Mouse (Mus musculus) gastrocnemius, postnatal 36 days (tissue): Measurements from ENCODE around the gene Nek6. TPM values are rescaled to one million over a fixed set of nuclear protein-coding genes. Genes with fewer than 3 reads are reported as not detected.

ENCODE experiments used
- DNase-seq, 2 experiments: peaks; one replicate each; pipeline ENCODE4 v3.0.0; 2022
- intact Hi-C: fragments of 180-260 bp; cut with DNase I; formaldehyde crosslinking; loops from one replicate; pipeline ENCODE4 v1.15.1; 2025
- total RNA-seq, 2 experiments: library from RNA; stranded (reverse); gene quantifications; 2 replicates each; pipeline ENCODE4 v1.2.3; 2021

Nek6 gene
- total RNA-seq, 2 experiments from 2014 or later = 6.9 to 11.2 TPM

GRCm38 (mm10) chr2:38504311-38504710 lies 7.1 kb upstream of the Nek6 start:
- no peak for DNase-seq
- intact Hi-C loops = no loop called here

DNA sequence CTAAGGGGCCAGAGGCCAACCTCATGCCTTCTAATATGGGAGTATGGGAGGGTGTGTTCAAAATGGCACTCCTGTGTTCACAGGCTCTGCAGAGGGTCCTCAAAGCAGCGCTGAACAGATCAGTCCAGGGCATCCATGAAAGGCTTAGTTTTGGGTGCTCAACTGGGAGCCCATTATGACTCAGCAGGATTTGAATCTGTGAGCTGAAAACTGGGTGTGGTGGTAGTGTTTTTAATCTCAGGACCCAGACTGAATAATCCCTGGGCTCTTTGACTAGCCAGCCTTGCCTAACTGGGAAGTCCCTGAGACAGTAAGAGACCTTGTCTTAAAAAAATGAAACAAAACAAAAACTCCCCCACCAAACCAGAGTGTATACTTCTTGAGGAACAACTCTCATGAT lies 4.3 kb upstream of the Nek6 start:
- intact Hi-C loops = no loop called here

DNA sequence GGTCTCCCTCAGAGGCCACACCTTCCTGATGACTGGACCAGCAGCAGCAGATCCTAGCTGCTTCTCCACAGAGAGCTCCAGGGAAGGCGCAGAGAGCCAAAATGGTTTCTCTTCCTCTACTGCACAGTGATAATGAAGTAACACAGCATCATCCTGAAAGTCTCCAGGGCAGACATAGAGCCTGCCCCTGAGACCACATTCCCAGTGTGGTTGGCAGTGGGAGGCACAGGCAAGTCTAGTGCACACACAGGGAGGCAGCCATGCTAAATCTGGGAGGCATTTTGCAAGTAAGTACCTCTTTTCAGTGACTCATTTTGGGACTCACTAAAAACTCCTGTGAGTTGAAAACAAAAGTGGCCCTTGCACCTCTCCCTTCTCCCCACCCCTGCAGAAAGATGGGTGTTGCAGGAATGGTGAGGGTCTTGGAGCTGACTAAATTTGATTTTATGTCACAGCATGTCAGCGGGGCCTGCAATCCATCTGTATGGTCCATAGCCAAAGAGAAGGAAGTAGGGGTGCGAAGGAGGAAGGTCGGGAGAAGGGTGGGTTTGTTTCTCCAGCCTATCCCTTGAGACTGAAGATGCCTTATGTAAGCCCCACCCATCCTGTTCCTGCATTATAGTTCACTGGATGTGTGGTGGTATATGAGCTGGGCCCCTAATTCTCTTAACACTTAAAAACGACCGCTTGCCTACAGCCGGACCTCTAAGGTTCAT lies 2.3 kb upstream of the Nek6 start:
- no peak for DNase-seq
- intact Hi-C loops = no loop called here

More for the DNA sequence above, 4.3 kb upstream of the Nek6 start:
- DNase-seq = no peak

DNA sequence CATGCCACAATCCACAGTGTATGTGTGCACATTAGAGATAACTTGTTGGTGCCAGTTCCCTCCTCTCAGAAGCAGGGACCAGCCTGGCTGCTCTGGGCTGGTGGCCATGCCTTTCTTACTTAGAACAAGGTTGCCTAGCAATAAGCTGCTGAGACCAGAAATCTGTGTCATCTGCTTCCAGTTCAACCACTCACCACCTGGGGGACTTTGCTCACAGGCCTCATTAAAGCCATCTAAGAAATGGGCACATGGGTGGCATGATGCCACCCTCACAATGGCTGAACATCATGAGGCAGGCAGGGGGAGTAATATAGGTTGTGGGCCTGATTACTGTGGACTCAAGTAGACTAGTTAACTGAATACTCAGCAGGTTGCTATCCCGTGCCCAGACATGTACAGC lies 1.3 kb upstream of the Nek6 start:
- DNase-seq = no peak
- intact Hi-C loops = loop anchor here (5.0 kb wide), 1 partner anchor 52 kb away; no protein-coding TSS in a partner anchor

GRCm38 (mm10) chr2:38512308-38513182 lies 1.1 kb downstream of the Nek6 start:
- intact Hi-C loops = loop anchor here (5.0 kb wide), 1 partner anchor 50 kb away; no protein-coding TSS in a partner anchor
- DNase-seq = peak; percentile 48 to 61

GRCm38 (mm10) chr2:38513183-38513529 lies 1.7 kb downstream of the Nek6 start:
- DNase-seq = no peak
- intact Hi-C loops = loop anchor here (5.0 kb wide), 1 partner anchor 49 kb away; no protein-coding TSS in a partner anchor

DNA sequence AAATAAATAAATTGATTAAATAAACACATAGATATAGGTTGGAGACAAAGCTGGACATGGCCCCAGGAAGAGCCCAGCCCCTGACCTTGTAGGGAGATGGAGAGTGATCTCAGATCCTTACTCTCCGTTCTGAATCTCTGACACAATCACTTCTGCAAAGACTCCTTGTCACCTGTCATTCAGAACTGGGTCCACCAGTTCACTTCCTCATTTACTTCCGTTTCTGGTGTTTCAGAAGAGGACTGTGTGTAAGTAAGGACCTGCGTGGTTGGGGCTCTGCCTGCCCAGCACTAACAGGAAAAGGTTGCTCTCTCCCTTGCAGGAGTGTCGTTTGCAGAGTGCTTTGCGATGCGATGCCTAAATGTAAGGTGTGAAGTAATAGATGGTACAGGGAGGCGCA lies 3.0 kb downstream of the Nek6 start:
- intact Hi-C loops = loop anchor here (5.0 kb wide), 1 partner anchor 48 kb away; no protein-coding TSS in a partner anchor

GRCm38 (mm10) chr2:38515446-38515845 lies 4.0 kb downstream of the Nek6 start:
- no peak for DNase-seq
- intact Hi-C loops = no loop called here

More for the DNA sequence above, 3.0 kb downstream of the Nek6 start:
- no peak for DNase-seq

- intact Hi-C loops = no loop called here
Observed at GRCm38 (mm10) chr2:38516471-38516870, 5.0 kb downstream of the Nek6 start.

DNA sequence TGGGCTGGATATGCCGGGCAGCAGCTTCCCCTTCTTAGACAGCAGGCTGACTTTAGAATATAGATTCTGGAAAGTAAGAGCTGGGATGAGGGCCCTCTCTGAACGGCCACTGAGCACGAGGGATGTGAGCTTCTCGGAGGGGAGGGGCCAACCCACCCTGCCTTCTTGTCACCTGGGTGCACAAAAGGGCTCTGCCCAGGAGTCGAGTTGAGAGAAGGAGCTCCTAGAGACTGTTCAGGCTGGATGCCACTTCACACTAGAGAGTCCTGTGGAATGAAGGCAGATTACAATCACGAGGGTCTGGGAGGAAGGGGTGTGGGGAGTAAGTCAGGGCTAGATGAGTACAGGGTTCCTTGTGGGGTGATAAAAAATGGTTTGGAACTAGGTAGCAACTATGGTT lies 5.6 kb downstream of the Nek6 start:
- intact Hi-C loops = no loop called here
- no peak for DNase-seq

More at GRCm38 (mm10) chr2:38516471-38516870, 5.0 kb downstream of the Nek6 start:
- DNase-seq = no peak

DNA sequence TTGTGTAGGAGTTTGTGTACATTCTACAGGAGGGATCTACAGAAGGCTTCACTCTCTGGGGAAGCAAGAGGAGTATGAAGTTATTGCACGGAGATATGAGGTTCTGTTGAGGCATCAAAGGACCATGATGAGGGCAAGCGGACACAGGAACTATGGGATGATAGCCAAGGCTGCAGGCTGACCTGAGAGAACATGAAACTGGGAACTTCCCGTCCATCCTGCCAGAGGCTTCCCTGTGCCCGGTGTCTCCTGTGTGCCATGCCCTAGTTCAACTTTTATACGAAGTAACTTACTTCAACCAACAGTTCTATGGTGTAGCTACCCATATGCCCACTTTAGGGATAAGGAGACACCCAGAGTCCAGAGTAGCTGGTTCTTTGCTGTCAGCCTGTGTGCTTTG lies 7.3 kb downstream of the Nek6 start:
- intact Hi-C loops = no loop called here
- DNase-seq = no peak

GRCm38 (mm10) chr2:38519934-38520333 lies 8.5 kb downstream of the Nek6 start:
- intact Hi-C loops = no loop called here
- no peak for DNase-seq

- intact Hi-C loops = no loop called here
- DNase-seq = no peak
Observed at GRCm38 (mm10) chr2:38521618-38522017, 10.2 kb downstream of the Nek6 start.

DNA sequence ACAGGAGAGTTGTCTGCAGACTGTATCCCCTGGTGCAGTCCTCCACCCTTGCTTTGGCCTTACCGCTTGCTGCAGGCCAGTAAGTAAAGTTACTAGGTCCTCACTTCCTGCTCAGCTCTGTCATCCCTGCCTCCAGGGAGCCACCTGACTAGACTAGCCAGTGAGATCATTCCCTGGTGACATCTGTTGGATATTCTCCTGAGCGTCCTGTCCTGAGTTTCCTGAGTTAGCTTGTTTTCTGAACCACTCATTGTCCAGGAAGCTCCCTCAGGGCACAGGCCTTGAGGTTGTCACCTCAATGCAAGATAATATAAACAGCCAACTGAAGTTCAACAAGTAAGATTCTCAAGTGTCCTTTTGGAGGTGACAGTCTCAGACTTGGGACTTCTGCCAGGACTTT lies 10.9 kb downstream of the Nek6 start:
- no peak for DNase-seq
- intact Hi-C loops = no loop called here

DNA sequence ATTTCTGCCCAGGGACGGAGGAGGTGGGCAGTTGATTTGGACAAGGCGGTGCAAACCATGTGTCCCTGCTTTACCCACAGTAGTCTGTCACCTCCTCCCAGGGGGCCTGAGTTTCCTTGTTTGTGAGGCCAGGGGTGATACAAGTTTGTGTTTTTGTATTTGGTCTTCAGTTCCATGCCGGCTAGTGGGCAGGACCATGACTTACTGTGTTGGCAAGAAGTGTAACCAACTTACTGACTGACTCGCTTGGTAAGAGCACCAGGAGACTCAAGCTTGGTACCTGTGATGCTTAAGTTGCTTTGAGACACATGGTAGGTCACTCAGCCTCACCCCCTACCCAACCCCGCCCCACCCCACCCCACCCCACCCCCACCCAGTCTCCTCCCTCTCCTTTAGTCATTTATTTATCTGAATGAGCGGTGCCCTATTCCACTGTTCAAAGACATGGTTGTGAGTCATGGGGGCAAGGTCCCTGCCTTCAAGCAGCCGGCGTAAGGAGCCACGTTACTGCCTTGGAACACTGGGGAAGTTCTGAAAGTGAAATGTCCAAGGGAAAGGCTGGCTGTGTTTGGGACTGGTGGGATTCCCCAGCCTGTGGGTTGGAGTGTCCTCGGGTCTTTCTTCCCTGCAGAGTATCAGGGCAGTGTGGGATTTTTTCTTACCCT lies 12.5 kb downstream of the Nek6 start:
- DNase-seq = no peak
- intact Hi-C loops = no loop called here

DNA sequence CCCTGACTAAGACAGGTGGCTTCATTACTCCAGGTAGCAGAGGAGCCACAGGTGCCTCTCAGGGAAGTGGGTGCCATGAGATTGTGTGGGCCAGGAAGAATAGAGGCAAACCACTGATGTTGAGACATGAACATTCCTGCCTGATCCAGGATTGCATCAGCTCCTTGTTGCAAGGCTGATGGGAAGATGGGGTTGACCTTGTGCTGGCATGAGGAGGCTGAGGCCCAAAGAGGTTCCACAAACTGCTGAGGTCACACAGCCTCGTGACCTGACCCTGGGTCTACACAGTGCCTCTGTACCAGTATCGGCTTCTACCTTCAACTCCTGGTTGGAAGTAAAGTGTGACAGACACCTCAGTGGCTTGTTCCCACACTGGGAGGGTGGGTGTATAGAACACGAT lies 13.6 kb downstream of the Nek6 start:
- intact Hi-C loops = no loop called here

DNA sequence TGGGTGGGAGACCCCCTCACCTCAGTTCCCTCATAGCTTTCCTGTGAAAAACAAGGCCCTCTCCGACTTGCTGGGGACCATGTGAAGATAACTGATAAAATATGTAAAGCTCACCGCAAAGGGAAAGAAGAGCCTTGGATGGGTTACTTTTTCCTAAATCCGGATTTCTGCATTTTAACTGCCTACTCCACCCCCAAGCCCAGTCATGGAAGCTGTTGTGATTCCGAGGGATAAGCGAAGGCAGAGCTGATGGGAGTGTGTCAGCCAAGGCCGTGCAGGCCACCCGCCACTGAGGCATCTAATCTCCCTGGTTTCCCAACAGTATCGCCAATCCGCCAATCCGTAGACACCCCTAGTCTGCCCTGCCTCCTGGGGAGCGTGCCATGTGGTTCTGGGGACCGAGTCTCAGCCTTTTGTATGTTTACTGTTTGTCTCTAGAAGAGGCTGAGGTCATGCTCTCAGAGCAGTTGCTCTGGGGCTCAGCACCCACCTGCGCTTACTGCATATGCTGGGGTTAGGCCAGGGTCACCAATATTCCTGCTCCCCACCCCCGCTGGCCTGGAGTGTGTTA lies 18.2 kb downstream of the Nek6 start:
- DNase-seq = no peak
- intact Hi-C loops = no loop called here

More for the DNA sequence above, 13.6 kb downstream of the Nek6 start:
- DNase-seq = no peak

GRCm38 (mm10) chr2:38530955-38531381 lies 19.5 kb downstream of the Nek6 start:
- no peak for DNase-seq
- intact Hi-C loops = no loop called here

GRCm38 (mm10) chr2:38533322-38533721 lies 21.9 kb downstream of the Nek6 start:
- intact Hi-C loops = no loop called here
- DNase-seq = no peak

- intact Hi-C loops = no loop called here
- no peak for DNase-seq
Observed at GRCm38 (mm10) chr2:38533767-38534166, 22.3 kb downstream of the Nek6 start.
